Mouse (Mus musculus): ENCODE data around the gene Itga4.

Itga4 gene

DNA sequence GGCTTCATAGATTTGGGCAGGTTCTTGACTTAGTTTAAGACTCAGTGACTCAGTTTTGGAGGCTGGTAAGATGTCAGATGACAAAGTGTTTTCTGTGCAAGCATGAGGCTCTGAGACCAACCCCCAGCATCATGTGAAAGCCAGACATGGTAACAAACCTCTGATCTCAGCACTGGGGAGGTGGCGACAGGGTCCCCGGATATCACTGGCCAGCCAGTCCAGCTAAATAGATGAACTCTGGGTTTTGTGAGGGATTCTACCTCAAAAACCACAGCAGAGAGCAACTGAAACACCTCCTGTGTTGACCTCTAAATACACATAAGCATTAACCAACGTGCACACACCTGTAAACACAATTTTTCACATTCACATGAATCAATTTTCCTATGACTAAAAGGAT lies 12.0 kb downstream of the Itga4 start:
- no peak for DNase-seq

DNA sequence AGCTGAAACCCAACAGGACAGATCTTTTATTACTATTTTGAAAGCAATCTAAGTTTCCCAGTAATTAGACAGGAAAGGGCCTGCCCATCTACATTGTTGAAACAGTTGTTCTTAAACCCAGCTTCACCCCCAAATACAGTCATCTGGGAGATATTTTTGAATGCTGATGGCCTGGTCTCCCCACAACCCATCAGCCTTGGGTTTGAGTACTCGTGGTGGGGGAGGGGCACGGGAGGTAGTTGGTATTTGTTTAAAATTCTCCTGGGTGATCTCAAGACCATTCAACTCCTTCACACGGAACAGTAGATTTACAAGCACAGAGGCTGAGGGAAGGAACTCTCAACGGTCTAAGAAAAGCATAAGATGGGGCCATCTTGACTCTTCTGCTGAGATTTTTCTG lies 13.6 kb downstream of the Itga4 start:
- DNase-seq, result no peak

DNA sequence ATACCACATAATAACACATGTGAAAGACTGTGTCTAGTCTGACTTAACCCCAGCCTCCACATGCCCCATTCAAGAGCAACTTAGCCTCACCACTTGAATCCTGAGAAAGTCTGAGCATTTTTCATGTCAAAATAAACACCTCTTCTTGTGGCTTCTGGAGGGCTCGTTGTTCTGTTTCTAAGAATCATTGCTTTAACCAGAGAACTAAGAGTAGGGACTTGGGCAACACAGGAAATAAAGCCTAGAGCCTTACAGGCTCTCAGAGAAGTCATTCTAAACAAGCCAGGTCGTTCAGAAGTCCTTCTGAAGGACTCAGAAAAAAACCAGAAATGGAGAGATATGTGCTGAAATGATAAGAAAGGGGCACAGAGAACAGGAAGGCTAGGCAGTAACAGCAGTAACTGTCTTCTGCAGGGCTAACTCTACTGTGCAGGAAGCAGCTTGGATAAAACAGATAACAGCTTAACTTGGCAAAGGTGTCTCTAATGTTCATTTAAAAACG lies 14.9 kb downstream of the Itga4 start:
- DNase-seq, result no peak

DNA sequence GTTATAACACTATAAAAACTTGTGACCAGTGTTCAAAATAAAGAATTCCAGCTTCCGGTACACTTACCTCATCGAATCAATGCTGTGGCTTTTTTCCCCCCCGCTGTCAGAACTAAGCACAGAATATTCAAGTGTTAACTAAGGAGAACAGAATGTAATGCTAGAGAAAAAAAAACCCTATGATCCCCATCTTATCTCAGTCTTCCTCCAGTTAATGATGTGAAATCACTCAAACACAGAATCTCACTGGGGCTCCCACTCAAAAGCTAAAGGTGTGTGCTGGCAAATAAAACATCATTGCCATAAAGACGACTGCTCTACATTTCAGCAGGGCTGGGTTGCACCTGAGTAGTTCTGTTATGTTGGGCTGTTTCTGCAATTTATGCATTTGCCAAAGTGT lies 16.6 kb downstream of the Itga4 start:
- no peak for DNase-seq

DNA sequence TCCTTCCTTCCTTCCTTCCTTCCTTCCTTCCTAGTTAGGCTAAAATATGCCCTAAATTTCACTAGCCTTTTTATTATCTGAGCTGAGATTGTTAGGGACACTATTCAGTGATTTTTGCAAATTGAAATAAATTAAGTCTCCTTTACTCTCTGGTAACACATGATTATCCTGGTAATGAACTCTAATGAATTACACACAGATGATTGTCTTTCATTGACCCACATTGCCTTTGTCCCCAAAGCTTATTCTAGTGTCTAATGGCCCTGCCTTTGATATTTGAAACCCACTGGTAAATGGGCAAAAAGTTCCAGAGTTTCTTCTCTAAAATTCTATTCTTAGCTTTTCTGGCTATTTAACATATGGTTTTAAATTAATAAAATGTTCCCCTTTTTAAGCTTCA lies 23.4 kb downstream of the Itga4 start:
- DNase-seq, result no peak

DNA sequence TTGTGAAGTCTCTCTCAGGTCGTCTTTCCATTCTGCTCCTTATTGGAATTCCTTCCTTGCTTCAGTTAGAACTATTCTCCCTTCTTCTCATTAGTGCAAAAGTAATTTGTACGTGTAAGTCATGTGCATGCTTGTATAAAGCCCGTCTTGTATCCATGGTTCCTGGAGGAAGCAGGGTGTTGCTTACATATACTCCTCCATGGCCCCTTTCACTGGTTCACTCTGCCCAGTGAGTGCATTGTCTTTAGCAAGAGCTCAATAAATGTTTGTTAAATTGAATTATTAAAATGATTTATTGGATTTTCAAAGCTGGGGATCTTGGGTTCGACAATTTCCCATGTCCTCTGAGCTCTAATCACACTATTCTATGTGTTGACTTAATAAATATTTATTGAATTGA lies 29.0 kb downstream of the Itga4 start:
- DNase-seq, result no peak

DNA sequence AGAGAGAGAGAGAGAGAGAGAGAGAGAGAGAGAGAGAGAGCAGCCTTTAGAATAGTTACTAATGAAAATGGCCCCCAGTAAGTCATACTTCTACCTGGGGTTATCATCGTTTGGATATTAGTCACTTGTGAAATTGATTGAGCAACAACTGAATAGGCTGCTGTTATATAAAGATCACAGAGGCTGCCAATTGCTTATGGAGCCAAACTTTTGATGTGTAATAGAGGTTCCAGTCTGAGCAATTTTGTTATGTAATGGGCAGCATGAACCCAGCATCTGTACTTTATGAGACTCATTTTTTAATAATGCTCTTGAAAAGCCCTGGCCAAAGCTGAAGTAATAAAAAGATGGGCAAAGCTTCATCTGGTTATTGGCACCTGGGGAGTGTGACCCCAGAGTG lies 34.9 kb downstream of the Itga4 start:
- DNase-seq, result no peak

DNA sequence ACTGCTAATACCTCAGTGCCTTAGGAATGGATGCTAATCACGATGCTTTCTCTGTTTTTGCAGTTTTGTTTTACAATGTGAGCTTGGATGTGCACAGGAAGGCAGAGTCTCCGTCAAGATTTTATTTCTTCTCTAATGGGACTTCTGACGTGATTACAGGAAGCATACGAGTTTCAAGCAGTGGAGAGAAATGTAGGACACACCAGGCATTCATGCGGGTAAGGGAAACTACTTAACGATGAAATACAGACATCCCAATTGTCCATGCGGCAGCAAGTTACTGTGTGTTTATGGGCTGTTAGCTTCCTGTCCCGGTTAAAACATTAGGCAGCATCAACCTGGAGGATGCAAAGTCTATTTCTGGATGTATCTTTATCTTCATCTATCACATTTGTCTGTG lies 36.7 kb downstream of the Itga4 start:
- DNase-seq, result no peak

DNA sequence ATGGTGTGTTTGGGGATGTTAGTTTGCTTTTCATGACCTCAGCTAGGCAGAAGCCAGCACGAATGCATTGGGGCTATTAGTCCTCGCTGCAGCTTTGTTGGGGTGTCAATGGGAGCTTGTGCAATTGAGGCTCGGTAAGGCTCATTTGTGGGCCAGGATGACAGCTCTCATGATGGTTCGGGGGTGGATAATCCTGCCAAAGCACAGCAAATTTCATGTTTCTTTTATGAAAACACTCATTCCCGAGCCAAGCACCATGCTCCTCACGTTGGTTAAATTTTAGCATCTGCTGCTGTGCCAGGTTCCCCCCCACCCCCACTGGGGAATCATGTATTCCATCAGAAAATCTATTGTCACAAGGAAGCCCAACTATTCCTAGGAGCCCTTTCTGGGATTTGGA lies 37.2 kb downstream of the Itga4 start:
- DNase-seq, result no peak

DNA sequence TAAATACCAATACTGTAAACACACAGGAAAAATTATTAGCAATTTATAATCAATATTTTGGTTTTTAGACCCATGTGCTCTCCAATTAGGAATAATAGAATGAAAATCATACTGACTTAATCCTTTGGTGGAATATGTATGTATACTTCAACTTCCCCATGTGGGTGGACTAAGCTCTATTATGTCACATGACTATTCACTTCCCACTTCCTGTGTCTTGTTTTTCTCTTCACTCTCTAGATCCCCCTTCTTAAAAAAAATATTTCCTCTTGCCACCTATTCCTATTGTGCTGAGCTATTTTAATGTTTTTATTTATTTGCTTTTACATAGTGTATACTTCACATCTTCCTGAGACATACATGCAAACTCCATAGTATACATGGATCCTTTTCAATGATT lies 47.2 kb downstream of the Itga4 start:
- DNase-seq, result no peak

DNA sequence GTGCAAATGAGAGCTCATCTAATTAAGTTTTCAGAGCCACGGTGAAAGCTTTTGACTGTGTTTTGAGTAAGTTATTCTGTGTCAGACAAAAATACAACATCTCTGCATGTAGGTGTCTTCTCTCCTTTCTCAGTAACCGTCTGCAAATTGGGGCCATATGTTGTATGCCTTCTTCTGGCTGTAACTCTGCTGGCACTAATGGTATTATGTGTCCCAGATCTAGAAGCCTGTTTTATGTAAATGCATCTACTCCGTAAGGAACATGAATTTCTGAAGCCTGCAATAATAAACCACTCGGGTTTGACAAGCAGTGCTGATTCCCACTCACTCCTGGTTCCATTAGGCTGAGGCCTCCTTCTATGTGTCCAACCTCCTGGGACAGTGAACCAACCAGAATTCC lies 52.3 kb downstream of the Itga4 start:
- no peak for DNase-seq

DNA sequence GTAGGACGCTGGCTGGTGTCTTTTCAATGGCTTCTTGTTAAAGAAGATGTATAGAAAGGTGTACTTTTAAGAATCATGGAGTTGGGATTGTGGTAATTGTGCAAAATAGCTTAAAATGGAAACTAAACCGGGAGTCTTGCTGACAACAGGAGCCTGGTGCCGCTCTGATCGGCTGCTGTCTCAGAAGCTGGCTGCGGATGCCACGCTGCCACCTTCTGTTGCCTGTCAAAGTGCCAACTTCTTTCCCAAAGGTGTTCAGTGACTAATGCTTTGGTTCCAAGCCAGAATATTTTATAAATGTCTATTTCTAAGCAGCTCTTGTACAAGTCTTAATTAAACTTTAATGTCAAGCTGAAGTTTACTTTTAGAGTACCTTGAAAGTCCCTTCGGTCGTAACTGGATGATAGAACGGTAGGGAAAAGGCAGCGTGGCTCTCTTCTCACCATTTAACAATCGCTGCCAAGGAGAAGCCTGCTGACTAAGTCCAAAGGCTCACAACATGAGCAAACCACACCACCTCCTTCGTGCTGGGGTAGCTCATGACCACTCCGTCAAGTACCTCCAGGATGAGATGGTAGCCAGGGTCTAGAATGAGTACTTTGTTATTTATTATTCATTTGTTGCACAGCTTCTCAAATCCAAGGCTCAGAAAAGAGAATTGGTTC lies 54.4 kb downstream of the Itga4 start:
- DNase-seq, result no peak

DNA sequence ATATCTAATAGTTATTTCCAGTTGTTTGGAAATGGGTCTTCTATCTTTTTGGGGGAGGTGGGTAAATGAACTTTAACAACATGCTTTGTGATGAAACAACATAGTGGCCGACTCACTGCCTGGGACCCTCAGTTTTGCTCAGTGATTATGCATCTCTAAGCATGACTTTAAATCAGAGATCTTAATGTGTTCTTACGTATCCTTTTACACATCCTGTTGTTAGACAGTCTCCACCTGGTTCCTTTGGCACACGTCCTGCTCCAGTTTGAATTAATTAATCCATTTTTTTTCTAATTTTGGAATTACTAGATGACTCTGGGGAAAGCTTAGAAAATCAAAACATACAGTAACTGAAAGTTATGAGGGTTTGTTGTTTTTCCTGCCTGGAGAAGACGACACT lies 57.3 kb downstream of the Itga4 start:
- DNase-seq, result peak; percentile 16

DNA sequence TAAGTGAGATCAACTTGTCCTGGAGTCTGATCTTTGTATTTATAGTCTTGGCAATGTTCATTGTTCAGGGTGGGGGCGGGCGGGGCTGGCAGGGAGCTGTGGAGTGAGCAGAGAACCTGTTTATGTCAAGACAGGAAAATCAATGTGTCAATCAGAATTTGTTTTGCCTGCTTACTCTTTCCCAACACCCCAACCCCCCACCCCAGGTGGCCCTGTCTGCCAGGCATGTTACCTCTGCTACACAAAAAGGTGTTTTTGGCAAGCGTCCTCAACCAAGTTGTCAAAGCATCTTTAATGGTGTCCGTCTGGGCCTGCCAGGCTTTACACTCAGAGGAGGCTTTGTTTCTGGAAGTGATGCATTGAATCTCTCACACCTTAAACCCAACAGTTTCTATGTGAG lies 59.9 kb downstream of the Itga4 start:
- no peak for DNase-seq

DNA sequence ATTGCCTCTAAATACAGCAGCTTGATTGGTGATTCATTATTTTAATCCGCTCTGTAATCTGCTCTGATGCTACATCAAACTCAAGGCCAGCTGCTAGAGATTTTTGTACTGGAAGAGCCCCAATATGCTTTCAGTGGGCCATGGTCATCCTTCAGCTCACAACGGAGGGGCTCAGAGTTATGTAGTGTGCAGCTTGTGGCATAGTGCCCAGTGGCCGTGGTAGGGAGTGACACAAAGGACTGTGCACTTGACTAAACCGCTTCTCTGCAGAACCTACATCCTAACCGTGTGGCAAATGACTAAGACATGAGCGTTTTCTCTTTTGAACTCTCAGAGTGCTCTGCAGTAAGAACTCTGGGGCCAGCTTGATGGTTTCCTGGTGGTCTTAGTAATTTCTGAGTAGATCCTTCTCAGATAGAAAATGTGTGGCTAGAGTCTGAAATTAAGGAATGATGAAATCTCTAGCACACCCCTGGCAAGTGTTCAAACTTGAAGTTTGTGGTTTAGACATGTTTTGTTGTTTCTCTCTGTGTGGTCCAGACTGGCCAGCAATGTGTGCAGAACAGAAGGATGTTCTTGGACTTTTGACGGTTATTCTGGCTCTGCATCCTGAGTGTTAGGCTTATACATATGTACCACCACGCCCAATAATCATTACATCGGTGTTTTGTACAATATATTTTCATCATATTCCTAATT lies 61.1 kb downstream of the Itga4 start:
- peak; percentile 31 for DNase-seq

DNA sequence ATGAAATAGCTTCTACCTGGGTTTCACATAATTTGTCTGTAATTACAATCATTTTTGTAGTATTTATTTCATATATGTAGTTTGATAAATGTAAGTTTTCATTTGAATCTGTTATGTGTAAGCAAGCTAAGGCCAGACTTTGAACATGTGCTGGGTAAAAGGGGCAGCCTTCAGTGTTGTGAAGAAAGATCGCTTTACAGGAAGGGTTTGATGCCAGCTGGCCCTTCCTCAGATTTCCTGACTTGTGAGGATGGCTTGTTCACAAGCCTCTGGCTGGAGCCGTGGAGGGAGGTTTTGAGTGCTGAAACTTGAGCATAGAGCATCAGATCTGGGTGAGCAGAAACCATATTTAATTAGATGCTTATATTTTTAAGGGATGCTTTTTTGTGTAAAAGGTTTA lies 72.9 kb downstream of the Itga4 start:
- DNase-seq, result no peak

DNA sequence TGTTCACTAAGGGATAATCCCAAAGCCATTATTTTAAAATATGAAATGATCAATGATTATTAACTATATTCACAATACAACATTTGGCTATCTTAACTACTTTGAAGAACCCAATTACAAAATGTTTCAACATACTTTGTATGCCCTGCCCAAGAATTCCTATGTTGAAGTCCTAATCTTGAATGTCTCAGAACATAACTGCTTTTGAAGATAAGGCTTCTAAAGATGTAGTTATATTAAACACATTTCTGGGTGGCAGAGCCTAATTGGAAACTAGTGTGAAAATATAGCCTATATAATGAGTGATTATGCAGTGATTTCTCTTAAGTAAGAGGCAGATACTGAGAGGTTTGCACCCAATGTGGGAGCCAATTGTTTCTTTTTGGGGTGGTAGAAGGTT lies 79.4 kb downstream of the Itga4 start:
- no peak for DNase-seq

DNA sequence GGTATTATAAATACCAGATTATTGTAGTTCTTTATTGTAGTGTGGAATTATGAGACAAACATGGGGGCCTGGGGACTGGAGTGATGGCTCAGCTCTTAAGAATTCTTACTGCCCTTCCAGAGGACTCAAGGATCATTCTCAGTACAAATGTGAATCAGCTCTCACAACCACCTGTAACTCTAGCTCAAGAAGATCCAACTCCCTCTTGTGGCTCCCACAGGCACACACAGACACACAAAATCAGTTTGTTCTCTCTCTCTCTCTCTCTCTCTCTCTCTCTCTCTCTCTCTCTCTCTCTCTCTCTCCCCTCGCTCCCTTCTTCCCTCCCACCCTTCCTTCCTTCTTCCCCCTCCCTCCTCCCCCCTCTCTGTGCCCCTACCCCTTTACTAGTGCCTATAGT lies 80.9 kb downstream of the Itga4 start:
- no peak for DNase-seq

DNA sequence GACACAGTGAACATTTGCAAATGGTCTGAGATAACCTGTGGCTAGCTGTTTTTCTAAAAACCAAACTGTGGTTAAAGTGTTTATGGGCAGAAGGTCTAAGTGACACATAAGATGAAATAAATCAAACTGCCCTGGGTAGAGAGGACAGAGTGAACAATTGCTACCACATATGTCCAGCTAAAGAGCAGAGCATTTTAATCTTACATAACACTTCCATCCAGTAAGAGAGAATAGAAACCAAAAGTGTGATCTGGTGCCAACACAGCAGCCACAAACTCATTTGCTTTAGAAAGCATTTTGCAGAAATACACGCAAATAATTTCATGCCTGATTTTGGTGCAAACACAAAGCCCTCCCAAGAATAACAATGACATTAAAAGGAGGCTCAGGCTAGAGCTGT lies 83.8 kb downstream of the Itga4 start:
- DNase-seq, result no peak

DNA sequence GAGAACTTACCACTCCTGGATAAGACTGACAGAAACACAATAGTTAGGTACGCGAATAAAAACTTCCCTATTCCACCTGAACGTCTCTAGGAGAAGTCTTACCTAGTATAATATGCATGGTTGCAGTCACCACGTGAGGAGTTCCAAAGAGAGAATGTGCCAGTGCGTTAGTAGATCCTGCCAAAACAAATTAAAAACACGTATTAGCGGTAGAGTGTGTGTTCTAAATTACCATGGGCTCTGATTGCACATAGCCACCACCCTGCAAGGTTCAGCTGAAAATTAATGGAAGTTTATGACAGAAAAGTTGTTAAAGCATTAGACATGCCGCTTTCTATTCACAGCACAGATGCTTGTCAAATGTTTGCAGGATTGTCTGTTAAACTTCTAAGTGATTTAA lies 87.9 kb downstream of the Itga4 start:
- DNase-seq, result no peak

DNA sequence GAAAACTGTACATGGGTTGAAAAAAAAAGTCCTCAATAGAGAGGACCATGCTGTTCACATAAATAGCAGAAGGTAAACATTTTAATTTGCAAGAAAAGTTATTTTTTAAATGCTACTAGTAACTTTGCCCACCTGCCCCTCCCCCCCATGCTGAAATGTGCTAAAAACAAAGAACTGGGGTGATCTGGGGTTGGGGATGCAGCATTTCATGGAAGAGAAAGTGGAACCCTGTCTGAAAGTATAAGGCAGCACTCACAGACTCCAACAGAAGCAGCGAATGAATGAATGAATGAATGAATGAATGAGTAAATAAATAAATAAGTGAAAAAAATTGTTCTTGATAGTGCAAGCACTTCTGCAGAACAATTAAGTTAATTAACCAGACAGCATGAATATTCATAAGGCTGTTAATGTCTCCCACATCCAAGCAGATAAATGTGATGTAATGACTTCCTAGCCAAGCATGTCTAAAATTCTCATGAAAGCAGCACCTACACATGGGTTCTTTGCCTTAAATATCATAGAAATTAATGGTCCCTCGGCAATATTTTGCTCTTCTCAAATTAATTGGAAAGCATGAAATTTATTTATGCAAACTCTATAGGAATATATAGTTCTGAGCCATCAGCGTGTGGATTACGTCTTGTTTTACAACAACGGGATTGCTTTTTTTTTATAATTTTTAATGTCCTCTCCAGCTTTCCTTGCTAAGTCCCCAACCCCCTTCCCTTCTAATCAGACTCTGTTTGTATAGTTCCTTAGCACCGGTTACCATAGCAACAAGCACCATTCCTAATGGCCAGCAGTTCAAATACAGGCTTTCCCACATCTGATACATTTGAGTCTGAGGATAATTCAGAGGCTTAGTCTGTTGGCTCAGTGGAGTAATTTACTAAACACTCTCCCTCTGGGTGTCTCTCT lies 96.2 kb downstream of the Itga4 start:
- no peak for DNase-seq

DNA sequence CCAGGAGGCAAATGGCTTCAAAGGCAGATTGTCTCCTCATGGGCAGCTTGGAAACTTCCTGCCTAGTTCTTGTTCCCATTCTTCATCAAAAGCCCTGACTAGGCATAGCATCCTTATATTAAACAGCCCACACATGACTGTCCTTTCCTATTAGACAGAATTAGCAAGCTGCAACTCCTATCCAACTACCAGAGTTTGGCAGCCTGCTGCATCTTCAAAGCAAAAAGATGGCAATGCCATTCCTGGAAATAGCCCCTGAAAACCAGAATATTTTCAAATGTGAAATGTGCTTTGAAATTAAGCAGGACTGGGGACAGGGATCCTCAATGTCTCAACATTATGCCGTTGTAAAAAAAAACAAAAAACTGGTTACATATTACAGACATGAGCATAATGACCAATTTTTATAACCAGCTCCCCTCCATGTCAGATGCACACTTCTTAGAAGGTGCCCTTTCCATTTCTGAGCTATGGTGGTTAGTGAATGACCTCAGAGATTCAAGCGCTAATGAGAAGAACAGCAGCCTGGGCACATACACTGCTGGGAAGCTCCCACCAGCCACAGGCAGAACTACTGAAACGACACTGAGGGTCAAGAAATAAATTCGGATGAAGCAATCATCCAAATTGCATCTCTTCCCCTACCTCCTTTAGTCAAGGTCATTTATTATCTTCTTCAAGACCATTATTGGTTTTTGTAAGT lies 97.0 kb downstream of the Itga4 start:
- no peak for DNase-seq

DNA sequence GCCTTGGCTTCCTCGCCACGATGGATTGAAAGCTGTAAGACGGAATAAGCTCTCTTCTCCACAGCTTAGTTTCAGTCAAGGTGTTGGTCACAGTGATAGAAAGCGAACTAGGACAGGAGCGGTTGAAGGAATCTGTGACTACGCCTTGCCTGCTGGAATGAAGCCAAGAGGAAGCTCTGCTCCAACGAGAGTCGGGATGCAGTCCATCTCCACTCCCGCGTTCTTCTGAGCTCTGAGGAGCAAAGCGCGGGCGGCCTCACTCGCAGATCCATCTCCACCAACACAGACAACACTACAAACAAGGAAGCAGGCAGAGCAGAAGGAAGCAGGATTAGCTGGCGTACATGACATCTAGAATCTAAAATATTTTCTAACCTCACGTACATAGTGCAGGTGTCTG lies 99.5 kb downstream of the Itga4 start:
- DNase-seq, result no peak
